15 mouse cellular contexts compared by ENCODE assay signal in genomic region chr14:16964717-16965391, GRCm38 (mm10).
DNase-seq lines count a peak whose midpoint lies in the region; ATAC-seq lines count a peak whose summit lies in the region.
"Had no signal": no experiment of that assay in that cellular context is flagged by ENCODE, and none has a peak within 500 bp of the region (broad histone marks: within the 10 kb centered on the region; RNA-seq: fewer than 3 reads in every experiment).

No protein-coding gene starts in this region.

- no peak overlapping the region for H3K4me3 ChIP-seq in midbrain, embryonic 10.5 days
- no peak overlapping the region for H3K4me3 ChIP-seq in midbrain, embryonic 14.5 days (replicated peaks; ENCODE audit: low read depth, low read length)
- H3K4me3 ChIP-seq in stomach, embryonic 16.5 days (replicated peaks; ENCODE audit: low read length), result no peak overlapping the region
- H3K4me3 ChIP-seq: forebrain, embryonic 13.5 days; heart, adult 2 months; liver, embryonic 12.5 days had no signal

- no peaks in the 10 kb centered on the region for H3K27me3 ChIP-seq in midbrain, embryonic 10.5 days (ENCODE audit: low read depth, poor library complexity, severe bottlenecking)
- no peaks in the 10 kb centered on the region for H3K27me3 ChIP-seq in midbrain, embryonic 14.5 days (ENCODE audit: control insufficient read depth, insufficient read depth, low read length)
- H3K27me3 ChIP-seq in stomach, embryonic 16.5 days (ENCODE audit: control insufficient read depth, insufficient read depth, low read length), result no peaks in the 10 kb centered on the region
- H3K27me3 ChIP-seq: forebrain, embryonic 13.5 days; liver, embryonic 12.5 days had no signal

- peak; percentile 13 for DNase-seq in midbrain, embryonic 10.5 days (ENCODE audit: low spot score)
- DNase-seq in midbrain, embryonic 14.5 days, result no peak
- DNase-seq in embryo, embryonic 9.5 days (ENCODE audit: extremely low spot score), result peak; percentile 39
- peak; percentile 86 for DNase-seq in hindlimb bud, embryonic 11.5 days (ENCODE audit: extremely low spot score, low read depth, low spot score)
- no peak for DNase-seq in urinary bladder, postnatal 4 days (ENCODE audit: low spot score in 2 of 2)
- DNase-seq in heart, postnatal 10 days, result no peak
- no peak for DNase-seq in layer of hippocampus, postnatal 10 days (ENCODE audit: low spot score in 2 of 2)
- DNase-seq: cerebellum, adult 18-20 months; heart, adult 2 months; kidney, adult 2 months; lung, postnatal 10 days had no signal

- H3K9me3 ChIP-seq in midbrain, embryonic 10.5 days (replicated peaks), result no peaks in the 10 kb centered on the region
- H3K9me3 ChIP-seq in midbrain, embryonic 14.5 days (ENCODE audit: control insufficient read depth, low read length), result no peaks in the 10 kb centered on the region
- H3K9me3 ChIP-seq in stomach, embryonic 16.5 days (replicated peaks; ENCODE audit: control insufficient read depth, low read length), result no peaks in the 10 kb centered on the region
- H3K9me3 ChIP-seq: forebrain, embryonic 13.5 days; liver, embryonic 12.5 days had no signal

- no peaks in the 10 kb centered on the region for H3K4me1 ChIP-seq in midbrain, embryonic 10.5 days
- no peaks in the 10 kb centered on the region for H3K4me1 ChIP-seq in midbrain, embryonic 14.5 days (ENCODE audit: control insufficient read depth, insufficient read depth, low read length)
- H3K4me1 ChIP-seq in stomach, embryonic 16.5 days (ENCODE audit: control insufficient read depth, insufficient read depth, low read length), result peaks cover 11% of the 10 kb centered on the region; the same call in 1 of the 2 replicates
- H3K4me1 ChIP-seq: forebrain, embryonic 13.5 days; liver, embryonic 12.5 days had no signal

- WGBS in midbrain, embryonic 10.5 days, result 82% methylated on average over 2 of the region's 2 CpGs
- 70% methylated on average over 2 of the region's 2 CpGs for WGBS in midbrain, embryonic 14.5 days
- WGBS in stomach, embryonic 16.5 days, result 14% methylated on average over 2 of the region's 2 CpGs

- intact Hi-C loops in heart, postnatal 10 days (cut with DNase I), result no loop called here

- H3K9ac ChIP-seq in midbrain, embryonic 14.5 days (replicated peaks; ENCODE audit: low read length), result no peak overlapping the region
- no peak overlapping the region for H3K9ac ChIP-seq in stomach, embryonic 16.5 days (ENCODE audit: low read length)
- H3K9ac ChIP-seq: forebrain, embryonic 13.5 days; liver, embryonic 12.5 days had no signal

- no peak for ATAC-seq in midbrain, embryonic 14.5 days (ENCODE audit: low FRiP score, low TSS enrichment)
- no peak for ATAC-seq in stomach, embryonic 16.5 days (ENCODE audit: insufficient read depth, low FRiP score)
- ATAC-seq: forebrain, embryonic 13.5 days; hindbrain, postnatal 0 days; liver, embryonic 12.5 days had no signal

- no peak overlapping the region for H3K4me2 ChIP-seq in midbrain, embryonic 14.5 days (ENCODE audit: low read length)
- no peak overlapping the region for H3K4me2 ChIP-seq in stomach, embryonic 16.5 days (ENCODE audit: low read depth, low read length)
- H3K4me2 ChIP-seq: forebrain, embryonic 13.5 days; liver, embryonic 12.5 days had no signal

- no peaks in the 10 kb centered on the region for H3K36me3 ChIP-seq in midbrain, embryonic 10.5 days
- no peaks in the 10 kb centered on the region for H3K36me3 ChIP-seq in midbrain, embryonic 14.5 days (ENCODE audit: control insufficient read depth, insufficient read depth, low read length)
- H3K36me3 ChIP-seq in stomach, embryonic 16.5 days (ENCODE audit: control insufficient read depth, insufficient read depth, low read length), result no peaks in the 10 kb centered on the region
- H3K36me3 ChIP-seq: liver, embryonic 12.5 days had no signal

- no peak overlapping the region for H3K27ac ChIP-seq in midbrain, embryonic 10.5 days (replicated peaks)
- H3K27ac ChIP-seq in midbrain, embryonic 14.5 days (replicated peaks; ENCODE audit: low read depth, low read length), result no peak overlapping the region
- peak overlapping the region; percentile 2; the same call in 1 of the 2 replicates for H3K27ac ChIP-seq in stomach, embryonic 16.5 days (ENCODE audit: low read length)
- H3K27ac ChIP-seq: forebrain, embryonic 13.5 days; heart, adult 2 months; hindbrain, postnatal 0 days; liver, embryonic 12.5 days had no signal

Comparison
In these comparisons a context has a peak if more than half of its experiments do, and no peak if none do; other contexts are left out.
1. DNase-seq: peak in midbrain, embryonic 10.5 days (single experiment), embryo, embryonic 9.5 days (single experiment) and hindlimb bud, embryonic 11.5 days (single experiment); none in midbrain, embryonic 14.5 days (single experiment), urinary bladder, postnatal 4 days (0 of 2), heart, postnatal 10 days (0 of 2) and layer of hippocampus, postnatal 10 days (0 of 2).